Mouse (Mus musculus) MN1 (cell line): Measurements from ENCODE around the gene Olfr1200.

Source experiments
- DNase-seq: peaks from one replicate; pipeline ENCODE4 v3.0.0-alpha.2; 2016; ENCODE audit warnings: low spot score

The Olfr1200 gene

GRCm38 (mm10) chr2:88770388-88770787 lies at the start of gene Olfr1200:
Olfr1200 (minus strand) TSS chr2:88770488.
- no peak for DNase-seq

- DNase-seq, result no peak
Measured at GRCm38 (mm10) chr2:88814196-88814595, 43.9 kb upstream of the Olfr1200 start, which contains the start of gene Olfr1202. Olfr1202 (plus strand) TSS chr2:88814496.

GRCm38 (mm10) chr2:88792736-88793135 lies 22.4 kb upstream of the Olfr1200 start, which contains the start of gene Olfr1201:
Olfr1201 (plus strand) TSS chr2:88793036.
- no peak for DNase-seq

GRCm38 (mm10) chr2:88760369-88760768 lies 9.9 kb downstream of the Olfr1200 start, which contains the start of gene Olfr1199:
Olfr1199 (minus strand) TSS chr2:88760469.
- no peak for DNase-seq

GRCm38 (mm10) chr2:88751270-88751669 lies 19.0 kb downstream of the Olfr1200 start, which contains the start of gene Olfr1198:
Olfr1198 (minus strand) TSS chr2:88751370.
- DNase-seq, result no peak

- DNase-seq, result no peak
Measured at GRCm38 (mm10) chr2:88743379-88743778, 26.9 kb downstream of the Olfr1200 start.

GRCm38 (mm10) chr2:88732266-88732665 lies 38.0 kb downstream of the Olfr1200 start, which contains the start of gene Olfr1197:
Olfr1197 (minus strand) TSS chr2:88732366.
- DNase-seq, result no peak
